Mouse (Mus musculus) cerebellum, adult 18-20 months (tissue): ENCODE measurements around the gene Rdh5.

Source experiments
- DNase-seq, 2 experiments: peaks; one replicate each; pipeline ENCODE4 v3.0.0; 2021

The Rdh5 gene

DNA sequence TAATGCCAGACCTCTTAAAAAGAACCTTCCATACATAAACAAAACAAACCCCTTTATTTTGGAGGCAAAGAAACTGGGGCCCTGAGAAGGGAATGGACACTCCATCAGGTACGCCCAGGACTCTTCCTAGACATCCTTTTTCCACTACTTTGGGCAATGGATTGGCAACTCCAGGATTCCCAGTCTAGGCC is at the start of gene Rdh5:
TSS of gene Rdh5 (minus strand) at position 67 of the 191 bp plus-strand sequence.
- no peak for DNase-seq

DNA sequence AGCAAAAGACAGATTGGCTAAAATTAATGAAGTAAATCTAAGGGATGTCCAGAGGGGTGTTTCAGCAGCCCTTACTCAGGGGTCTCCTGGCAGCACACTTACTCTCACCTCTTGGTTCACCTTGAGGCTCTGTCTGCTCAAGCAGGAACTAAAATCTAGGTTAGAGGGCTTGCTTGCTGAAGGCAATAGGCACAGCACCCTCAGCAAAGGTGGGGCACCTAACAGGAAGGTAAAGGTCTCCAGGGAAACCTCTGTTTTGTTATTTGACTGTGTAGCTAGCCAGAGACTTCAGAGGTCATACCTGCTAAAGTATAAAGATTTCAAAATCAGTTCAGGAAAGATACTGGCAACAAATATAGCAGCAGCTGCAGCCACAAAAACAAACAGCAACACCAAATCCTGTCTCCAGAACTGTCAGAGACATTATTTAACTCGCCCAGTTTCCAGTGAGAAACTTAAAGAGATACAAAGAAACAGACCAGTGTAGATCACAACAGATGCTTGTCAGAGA is 48.1 kb upstream of the Rdh5 start:
- DNase-seq, result no peak

DNA sequence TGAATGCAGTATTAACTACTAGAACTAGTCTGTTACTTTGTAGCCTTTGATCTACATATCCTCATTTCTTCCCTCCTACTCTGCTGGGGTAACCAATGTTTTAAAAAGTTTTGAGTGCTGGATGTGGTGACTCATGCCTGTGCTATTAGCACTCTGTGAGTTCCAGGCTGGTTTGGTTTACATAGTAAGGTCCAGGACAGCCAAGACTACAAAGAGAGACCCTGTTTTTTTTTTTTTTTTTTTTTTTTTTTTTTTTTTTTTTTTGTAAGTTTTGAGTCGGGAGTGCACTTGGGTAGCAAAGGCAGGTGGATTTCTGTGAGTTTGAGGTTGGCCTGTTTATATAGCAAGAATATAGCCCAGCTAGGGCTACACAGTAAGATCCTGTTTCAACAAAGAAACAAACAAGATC is 45.7 kb upstream of the Rdh5 start:
- DNase-seq, result no peak

DNA sequence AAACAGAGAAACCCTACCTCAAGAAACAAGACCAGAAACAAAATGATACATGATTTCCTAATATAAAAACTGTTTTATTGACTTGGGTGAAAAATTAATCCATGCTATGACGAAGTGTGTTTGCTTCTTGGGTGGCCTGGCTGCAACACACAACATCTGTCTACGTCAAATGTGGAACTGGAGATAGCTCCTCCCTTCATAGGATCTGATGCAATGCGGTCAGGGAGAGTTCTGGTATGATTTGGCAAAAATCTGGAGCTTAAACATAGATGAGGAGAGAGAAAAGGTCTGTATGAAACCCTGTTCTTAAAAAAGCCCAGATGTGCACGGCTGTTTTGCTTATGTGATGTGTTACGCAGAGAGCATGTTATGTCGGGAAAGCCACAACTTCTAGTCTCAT is 43.2 kb upstream of the Rdh5 start:
- DNase-seq, result no peak

DNA sequence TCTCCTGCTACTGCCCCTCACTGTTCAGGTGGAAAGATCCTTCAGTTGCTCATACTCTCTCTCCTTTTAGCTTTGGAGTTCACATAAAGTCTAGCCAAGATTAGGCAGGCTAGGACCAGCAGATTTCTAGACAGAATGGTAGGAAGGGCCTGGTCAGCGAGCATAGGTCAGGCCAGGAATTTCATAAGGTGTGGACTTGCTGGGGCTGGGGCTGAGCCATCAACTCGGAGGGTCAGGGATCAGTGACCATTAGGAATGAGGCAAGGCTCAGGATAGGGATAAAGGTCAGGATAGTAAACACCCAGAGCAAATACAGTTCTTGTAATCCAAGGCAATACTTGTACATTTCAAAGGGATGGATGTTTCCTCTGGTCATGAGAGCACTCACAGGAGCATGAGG is 42.3 kb upstream of the Rdh5 start:
- DNase-seq, result no peak

DNA sequence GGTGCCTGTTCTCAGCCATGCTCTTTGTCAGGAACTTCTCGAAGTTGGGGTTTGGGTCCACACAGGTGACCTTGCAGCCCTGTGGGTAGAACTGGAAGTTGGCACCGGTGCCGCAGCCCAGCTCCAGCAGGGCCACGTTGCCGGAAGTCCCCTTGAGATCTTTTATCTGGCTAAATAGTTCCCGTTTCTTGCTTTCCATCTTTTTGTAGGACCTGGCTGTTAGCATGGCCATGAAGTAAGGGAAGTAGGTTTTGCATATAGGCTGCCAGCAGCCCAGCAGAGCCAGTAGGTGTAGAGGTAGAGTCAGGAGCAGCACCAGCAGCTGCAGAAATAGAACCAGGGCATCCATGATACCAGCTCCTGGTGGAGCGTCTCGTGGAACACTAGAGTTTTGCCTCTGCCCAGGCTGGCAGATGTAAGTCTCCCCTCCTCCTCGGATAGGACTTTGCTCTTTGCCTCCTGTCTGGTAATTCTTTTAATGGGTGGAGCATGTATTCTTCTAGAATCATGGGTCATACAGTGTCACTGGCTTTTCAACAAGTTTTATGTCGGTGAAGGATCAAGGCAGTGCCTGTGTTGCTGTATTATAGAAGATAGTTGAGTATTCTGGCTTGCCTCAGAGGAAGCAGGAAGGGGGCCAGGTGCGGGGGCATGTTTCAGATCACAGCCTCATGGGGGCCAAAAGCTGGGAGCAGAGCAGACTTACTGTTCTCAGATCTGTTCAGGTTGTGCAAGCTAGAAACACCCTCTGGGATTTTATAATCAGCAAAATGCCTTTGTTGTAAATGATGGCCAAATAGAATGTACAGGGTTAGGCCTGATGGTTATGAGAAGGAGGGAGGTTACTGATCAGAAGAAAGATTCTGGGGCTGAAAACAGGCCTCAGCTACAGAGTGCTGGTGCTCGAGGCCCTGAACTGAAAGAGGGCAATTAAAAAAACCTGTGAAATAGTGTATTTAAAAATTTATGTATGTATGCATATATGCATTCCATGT is 38.2 kb upstream of the Rdh5 start, which contains the start of gene Mettl7b:
TSS of gene Mettl7b (minus strand) at position 399 of the 995 bp plus-strand sequence.
- DNase-seq, result no peak

DNA sequence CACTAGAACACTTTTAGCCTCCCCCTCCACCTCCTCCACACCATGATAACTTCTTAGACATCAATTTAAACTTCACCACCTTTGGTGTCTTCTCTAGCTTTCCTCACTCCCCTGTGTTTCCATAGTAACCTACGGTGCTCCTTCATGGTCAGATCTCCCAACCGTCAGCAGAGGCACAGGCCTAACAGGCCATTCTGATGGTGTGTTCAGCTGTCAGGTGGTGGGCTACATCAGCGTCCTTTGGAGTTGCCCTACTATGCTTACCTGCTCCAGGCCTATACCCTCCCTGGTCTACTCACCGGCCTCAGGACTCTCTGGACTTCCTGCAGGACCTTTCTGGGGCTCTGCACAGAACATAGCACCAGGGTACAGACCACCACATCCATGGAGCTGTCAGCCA is 37.5 kb upstream of the Rdh5 start:
- DNase-seq, result no peak

DNA sequence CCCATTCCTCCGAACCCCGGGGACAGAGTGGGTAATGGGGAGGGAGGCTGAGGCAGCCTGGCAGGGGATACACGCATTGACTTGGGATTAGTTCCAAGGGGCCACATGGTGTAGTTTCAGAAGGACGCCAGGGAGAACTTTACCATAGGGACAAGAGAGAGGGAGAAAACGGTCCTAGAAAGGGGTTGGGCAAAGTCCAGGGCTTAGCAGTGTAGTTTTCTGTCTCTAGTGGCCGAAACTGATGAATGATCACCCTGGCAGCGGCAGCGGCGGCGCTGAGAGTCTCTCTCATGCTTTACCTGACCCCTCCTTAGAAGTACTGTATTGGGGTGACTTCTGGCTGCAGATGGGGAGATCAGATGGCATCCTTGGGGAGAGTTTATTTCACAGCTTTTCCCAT is 35.7 kb upstream of the Rdh5 start:
- no peak for DNase-seq

DNA sequence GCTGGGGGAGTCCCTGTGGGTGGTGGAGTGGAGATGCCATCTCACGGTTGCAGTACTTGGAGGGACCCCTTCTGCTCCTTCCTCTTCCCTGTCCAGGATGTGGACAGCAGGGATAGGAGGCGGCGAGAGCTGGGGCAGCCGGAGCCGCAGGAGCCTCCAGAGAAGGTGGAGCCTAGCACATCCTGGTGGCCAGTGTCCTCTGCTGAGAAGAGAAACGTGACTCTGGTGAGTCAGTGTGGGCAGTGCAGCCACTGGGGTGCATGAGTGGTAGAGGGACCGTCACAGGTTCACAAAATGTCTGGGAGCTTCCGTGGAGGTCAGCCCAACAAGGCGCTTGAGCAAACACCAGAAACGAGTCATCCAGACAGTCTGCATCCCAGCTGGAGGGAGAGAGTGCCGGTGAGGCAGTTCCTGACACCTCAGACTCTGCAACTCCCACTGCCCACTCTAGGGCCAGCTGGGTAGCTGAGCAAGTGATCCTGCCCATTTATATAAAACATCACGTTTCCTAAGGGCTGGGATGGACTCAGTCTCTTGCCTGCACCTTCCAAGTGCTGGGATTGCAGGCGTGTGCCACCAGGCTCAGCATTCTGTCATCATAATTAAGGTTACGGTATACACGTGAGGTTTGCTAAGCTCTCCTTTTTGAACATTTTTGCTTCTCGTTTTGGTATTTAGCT is 27.7 kb upstream of the Rdh5 start:
- DNase-seq, result no peak

DNA sequence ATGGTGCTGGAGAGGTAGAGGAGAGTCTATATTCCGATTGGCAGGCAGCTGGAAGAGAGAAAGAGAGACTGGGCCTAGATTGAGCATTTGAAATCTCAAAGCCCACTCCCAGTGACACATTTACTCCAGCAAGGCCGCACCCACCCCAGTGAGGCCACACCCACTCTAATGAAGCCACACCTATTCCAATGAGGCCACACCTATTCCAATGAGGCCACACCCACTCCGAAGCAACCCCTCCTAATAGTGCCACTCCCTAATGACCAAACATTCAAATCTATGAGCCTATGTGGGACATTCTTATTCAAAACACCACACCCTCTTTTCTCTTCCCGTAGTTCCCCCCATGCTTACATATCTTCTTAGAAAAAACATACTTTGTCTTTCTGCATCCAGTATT is 24.8 kb upstream of the Rdh5 start:
- no peak for DNase-seq

DNA sequence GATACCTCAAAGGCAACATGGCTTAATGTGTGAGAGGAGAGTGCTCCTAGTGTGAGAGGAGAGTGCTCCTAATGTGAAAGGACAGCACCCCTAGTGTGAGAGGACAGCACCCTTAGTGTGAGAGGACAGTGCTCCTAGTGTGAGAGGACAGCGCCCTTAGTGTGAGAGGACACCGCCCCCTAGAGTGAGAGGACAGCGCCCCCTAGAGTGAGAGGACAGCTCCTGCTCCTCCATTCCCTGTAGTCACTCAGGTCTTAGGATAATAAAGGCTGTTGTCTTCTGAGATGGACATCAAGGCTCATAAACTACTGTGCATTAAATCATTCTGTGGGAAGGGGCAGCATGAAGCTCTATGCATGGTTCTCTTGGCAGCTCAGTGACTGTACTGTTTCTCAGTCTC is 23.0 kb upstream of the Rdh5 start:
- DNase-seq, result peak; percentile 54 to 58

DNA sequence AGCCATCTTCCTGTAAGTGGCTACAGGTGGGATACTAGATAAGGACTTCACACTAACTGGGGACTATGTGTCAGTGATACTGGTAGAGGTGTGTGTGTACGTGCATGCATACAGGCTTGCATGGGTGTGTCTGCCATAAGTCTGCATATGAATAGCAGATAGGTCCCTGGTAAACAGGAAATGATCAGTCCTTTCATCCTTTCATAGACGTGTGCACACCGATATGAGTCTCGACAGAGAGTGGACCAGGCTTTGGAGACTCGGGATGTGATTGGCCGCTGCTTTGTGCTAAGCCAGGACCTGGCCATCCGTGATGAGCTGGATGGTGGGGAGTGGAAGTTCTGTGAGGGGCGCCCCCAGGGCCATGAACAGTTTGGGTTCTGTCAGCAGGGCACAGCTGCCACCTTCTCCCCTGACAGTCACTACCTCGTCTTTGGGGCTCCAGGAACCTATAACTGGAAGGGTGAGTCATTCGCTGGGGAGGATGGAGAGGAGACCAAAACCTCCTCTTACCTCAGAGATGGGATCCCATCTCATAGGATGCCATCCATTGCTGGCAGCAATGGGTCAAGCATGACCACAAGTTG is 17.9 kb upstream of the Rdh5 start:
- no peak for DNase-seq

DNA sequence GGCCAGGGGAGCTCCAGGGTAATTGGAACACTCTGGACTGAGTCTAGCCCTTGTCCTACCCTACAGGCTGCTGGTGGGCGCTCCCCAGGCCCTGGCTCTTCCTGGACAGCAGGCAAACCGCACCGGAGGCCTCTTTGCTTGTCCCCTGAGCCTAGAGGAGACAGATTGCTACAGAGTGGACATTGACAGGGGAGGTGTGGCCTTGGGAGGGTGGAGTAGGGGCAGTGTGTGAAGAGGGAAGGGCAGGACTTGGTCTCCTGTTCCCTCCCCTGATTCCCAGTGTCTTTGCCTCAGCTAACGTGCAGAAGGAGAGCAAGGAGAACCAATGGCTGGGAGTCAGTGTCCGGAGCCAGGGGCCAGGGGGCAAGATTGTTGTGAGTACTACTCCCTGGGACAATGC is 16.3 kb upstream of the Rdh5 start:
- DNase-seq, result peak in 1 of 2 experiments; percentile 27

DNA sequence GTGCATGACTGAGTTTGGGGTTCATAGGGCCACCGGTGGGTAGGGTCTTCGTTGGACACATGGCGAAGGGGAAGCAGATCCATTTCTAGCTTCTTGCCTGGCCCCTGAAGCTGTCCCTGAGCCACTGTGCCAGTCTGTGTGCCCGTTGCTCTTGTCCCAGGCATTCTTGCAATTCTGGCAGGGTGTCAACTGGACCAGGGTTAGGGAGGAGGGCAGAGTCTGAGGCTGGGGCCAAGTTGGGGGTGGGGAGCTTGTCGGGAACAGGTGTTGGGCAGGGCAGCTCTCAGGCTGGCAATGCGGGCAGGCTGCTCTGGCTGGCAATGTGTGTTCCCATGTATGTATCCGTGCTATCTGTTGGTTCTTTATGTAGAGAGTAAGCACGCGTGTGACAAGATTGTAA is 15.8 kb upstream of the Rdh5 start:
- peak; percentile 91 to 97 for DNase-seq

DNA sequence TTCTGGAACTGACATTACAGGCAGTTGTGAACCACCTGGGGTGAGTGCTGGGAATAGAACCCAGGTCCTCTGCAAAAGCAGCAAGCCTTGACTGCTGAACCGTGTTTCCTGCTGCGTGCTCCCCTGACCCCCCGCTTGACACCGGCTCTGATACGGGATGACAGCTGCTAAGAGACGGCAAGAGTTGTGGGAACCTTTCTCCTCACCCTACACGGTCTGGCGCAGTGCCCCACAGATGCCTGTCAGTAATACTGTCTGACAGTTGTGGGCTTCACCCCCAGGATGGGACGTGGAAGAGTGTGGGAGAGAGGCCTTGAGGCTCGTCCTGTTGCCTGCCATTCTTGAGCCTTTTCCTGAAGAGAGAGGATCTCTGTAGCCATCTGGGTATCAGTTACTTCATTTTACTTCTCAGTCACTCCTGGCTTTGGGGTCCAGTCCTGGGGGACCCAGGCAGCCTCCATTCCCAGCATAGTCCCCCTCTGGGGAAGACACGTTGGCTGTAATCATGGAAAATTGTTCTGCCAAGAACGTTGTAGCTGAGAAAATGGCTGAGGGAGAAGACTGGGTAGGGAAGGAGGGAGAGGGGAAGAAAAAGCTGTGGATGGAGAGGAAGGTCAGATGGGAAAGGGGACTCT is 15.2 kb upstream of the Rdh5 start:
- peak; percentile 42 to 54 for DNase-seq

DNA sequence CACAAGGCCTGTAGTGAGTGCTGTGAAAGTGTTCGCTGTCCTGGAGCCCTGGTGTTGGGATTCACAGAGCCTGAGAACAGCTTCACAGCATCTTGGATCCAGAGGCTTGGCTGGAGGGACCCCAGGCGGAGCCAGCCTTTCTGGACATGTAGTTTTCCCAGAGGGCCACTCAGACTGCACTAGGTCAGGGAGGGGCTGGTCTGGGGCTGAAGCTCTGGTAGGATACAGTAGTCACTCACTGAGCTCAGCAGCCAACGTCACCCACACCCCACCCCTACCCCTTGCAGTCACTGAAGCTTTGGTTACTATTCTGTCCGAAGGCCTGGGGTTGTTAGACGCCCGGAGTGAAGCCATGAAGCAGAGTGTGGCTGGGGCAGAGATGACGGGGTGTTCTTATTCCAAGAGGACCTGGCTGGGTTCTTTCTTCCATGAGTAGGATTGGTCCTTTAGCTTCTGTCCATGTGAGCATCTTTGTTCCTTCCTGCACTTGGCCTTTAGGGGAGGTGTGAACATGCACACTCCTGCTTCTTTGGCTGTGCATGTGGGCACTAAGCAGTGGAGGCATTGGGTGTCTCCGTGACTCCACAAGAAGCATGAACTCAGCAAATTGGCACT is 13.2 kb upstream of the Rdh5 start:
- peak; percentile 39 to 44 for DNase-seq

DNA sequence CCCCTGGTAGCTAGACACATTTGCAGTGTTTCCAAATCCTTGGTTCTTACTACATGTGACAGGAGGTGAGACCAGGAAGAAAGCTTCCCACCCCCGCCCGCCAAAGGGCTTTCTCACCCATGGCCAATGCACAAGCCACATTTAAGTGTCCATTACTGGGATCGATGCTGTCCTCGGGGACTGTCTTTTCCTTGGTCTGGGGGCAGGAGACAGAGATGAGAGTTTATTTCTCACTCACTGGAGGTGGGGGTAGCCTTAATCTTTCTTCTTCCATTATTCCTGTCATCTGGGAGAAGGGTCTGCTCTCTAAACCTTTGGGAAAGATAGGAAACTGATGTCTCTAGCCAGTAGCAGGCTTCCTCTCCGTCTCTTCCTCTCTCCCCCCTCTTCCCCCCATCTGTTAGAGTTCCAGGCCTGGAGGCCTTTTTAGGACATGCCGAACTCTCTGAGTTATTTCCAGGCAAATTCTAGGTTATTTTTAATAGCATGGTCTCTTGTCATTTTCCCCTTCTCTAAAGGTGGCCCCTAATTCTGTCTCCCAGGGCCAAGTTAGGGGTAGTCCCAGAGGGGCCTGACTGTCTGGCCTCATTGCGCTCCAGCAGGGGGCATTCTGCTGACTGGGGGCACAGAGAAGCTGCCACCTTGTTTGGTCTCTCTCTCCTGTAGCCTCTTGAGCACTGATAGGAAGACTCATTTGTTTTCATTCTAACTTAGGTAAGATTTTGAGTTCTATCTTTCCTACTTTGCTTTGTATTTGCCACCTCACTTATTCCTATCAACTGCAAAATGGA is 12.5 kb upstream of the Rdh5 start:
- DNase-seq, result peak in 1 of 2 experiments; percentile 41

DNA sequence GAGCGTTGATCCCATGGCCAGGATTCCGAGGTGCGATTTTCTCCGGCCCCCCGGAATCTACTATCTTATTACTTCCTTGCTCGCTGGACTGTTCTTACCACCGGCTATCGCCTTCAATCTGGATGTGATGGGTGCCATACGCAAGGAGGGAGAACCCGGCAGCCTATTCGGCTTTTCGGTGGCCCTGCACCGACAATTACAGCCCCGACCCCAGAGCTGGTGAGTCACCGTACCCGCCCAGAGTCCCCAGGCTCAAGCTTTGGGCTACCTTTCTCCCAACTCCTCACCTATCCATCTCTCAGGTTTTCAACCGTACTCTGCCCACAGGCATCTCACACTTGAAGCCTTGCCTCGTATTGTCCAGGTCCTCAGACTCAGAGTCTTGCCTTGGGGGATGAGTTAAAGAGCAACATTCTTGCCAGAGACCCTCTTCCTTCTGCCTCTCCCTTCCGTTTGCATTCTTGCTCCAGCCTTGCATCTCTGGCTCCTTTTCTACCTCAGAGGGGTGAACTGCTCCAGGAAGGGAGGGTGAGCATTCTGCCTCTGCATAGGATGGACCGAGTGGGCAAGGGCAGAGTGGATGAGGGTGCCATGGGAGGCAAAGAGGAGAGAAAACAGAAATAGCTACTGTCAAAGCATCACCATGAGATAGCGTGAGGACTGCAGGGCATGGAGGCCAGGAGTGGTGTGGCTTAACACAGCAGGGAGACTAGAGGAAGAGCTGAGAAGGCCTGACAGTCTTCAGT is 11.5 kb upstream of the Rdh5 start:
- peak; percentile 24 to 51 for DNase-seq

DNA sequence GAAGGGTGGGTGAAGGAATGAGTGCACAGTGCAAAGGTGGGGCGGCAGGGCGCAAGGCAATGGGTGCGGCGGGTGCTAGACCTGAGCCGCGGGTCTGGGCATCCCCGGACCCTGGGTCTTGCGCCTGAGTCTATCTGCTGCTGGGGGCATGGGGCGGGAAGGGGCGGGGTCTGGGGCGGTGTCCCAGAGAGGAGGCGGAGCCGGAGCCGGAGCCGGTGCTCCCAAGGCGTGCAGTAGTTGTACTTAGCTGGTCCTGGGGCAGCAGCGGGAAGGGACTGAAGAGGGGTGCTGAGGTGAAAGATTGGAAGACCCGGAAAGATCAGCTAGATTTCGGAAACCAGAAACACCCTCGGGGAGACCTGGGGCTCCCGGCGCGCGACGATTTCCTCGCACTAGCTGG is 10.9 kb upstream of the Rdh5 start, which contains the start of gene Itga7:
TSS of gene Itga7 (plus strand) at position 245 of the 400 bp plus-strand sequence.
- peak; percentile 70 to 74 for DNase-seq

DNA sequence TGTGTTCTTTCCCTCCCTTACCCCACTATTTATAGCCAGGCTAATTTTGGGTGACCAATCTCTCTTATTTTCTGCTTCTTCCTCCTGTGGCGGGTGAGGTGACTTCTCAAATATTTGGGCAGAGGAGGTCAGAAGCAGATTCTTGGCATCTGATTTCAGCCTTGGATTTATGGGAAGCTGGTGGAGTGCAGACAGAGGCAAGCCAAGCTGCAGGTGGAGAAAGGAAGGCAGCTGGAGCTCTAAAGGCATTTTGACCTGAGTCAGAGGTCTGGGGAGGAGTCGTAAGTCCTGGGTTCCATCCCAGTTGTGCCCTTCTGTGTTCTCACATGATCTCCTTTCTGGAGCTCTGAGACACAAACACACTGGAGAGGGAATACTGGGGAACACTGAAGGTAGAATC is 8.8 kb upstream of the Rdh5 start:
- no peak for DNase-seq
